Mouse (Mus musculus) kidney, adult 11 months (tissue): Measurements from ENCODE around the gene Pnmt.

Source experiments
- DNase-seq: peaks from one replicate; pipeline ENCODE4 v3.0.0; 2022

Pnmt gene

GRCm38 (mm10) chr11:98385638-98386585, at the start of gene Pnmt:
Pnmt (plus strand) TSS chr11:98386450.
- DNase-seq = no peak

GRCm38 (mm10) chr11:98338507-98338961, 47.7 kb upstream of the Pnmt start:
- DNase-seq = no peak

GRCm38 (mm10) chr11:98339071-98339501, 47.2 kb upstream of the Pnmt start:
- DNase-seq = no peak

GRCm38 (mm10) chr11:98339679-98340287, 46.5 kb upstream of the Pnmt start:
- no peak for DNase-seq

GRCm38 (mm10) chr11:98340597-98340996, 45.7 kb upstream of the Pnmt start:
- no peak for DNase-seq

- DNase-seq = no peak
Observed at GRCm38 (mm10) chr11:98341174-98341573, 45.1 kb upstream of the Pnmt start.

GRCm38 (mm10) chr11:98342000-98342945, 44.0 kb upstream of the Pnmt start:
- DNase-seq = peak; percentile 90

GRCm38 (mm10) chr11:98345253-98345652, 41.0 kb upstream of the Pnmt start:
- DNase-seq = peak; percentile 79

GRCm38 (mm10) chr11:98346168-98346567, 40.1 kb upstream of the Pnmt start:
- no peak for DNase-seq

- peak; percentile 73 for DNase-seq
Observed at GRCm38 (mm10) chr11:98347385-98348082, 38.7 kb upstream of the Pnmt start.

GRCm38 (mm10) chr11:98348083-98348961, 37.9 kb upstream of the Pnmt start, which contains the start of gene Ppp1r1b:
Ppp1r1b (plus strand) TSS chr11:98348404.
- peak; percentile 71 for DNase-seq

GRCm38 (mm10) chr11:98349308-98349707, 36.9 kb upstream of the Pnmt start:
- DNase-seq = no peak

- no peak for DNase-seq
Observed at GRCm38 (mm10) chr11:98352272-98352990, 33.8 kb upstream of the Pnmt start.

- DNase-seq = peak; percentile 82
Observed at GRCm38 (mm10) chr11:98353651-98354211, 32.5 kb upstream of the Pnmt start.

GRCm38 (mm10) chr11:98354445-98354844, 31.8 kb upstream of the Pnmt start:
- no peak for DNase-seq

GRCm38 (mm10) chr11:98355732-98356299, 30.4 kb upstream of the Pnmt start:
- peak; percentile 50 for DNase-seq

- DNase-seq = no peak
Observed at GRCm38 (mm10) chr11:98356625-98357394, 29.4 kb upstream of the Pnmt start.

- DNase-seq = no peak
Observed at GRCm38 (mm10) chr11:98357396-98358160, 28.7 kb upstream of the Pnmt start.
